Mouse (Mus musculus): Measurements from ENCODE around the gene Htra3.

- TF ChIP-seq CTCF (IDR thresholded peaks at IDR 0.05; ENCODE audit: borderline replicate concordance, insufficient read depth, low read depth, low read length) (no peak), POLR2A (IDR thresholded peaks at IDR 0.05; ENCODE audit: borderline replicate concordance, insufficient read depth, low read length) (no peak)
These were observed 13.4 kb downstream of the Htra3 start for GRCm38 (mm10) chr5:35666152-35666551.
